Mouse (Mus musculus): ENCODE data around the gene Efnb3. TPM values are rescaled to one million over a fixed set of nuclear protein-coding genes. Genes with fewer than 3 reads are reported as not detected.

The Efnb3 gene
- polyA plus RNA-seq, 1 experiment: 0.36 TPM

DNA sequence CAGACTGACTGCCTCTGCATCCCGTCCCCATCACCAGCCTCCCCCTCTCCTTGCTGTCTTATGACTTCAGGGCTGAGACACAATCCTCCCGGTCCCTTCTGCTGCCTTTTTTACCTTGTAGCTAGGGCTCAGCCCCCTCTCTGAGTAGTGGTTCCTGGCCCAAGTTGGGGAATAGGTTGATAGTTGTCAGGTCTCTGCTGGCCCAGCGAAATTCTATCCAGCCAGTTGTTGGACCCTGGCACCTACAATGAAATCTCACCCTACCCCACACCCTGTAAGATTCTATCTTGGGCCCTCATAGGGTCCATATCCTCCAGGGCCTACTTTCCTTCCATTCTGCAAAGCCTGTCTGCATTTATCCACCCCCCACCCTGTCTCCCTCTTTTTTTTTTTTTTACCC lies 31.4 kb upstream of the Efnb3 start:
- Histone ChIP-seq H3K36me3 (ENCODE audit: control insufficient read depth, insufficient read depth) (peaks cover 13% of the 10 kb centered on the region), H3ac (ENCODE audit: control insufficient read depth, insufficient read length) (no peak overlapping the region), H3K27me3 (ENCODE audit: control insufficient read depth, insufficient read depth, insufficient read length) (no peaks in the 10 kb centered on the region), H3K79me2 (ENCODE audit: control insufficient read depth, insufficient read depth) (peaks cover under 1% of the 10 kb centered on the region), H3K4me2 (ENCODE audit: low read depth) (peak overlapping the region; percentile 24), H3K4me3 (no peak overlapping the region)
- TF ChIP-seq CEBPB (IDR thresholded peaks at IDR 0.05; ENCODE audit: insufficient read depth, poor library complexity, severe bottlenecking): no peak
- no peak for TF ChIP-seq TCF12 (IDR thresholded peaks at IDR 0.05; ENCODE audit: insufficient read depth, poor library complexity, severe bottlenecking)
- TF ChIP-seq USF1 (IDR thresholded peaks at IDR 0.05; ENCODE audit: low read depth): no peak

DNA sequence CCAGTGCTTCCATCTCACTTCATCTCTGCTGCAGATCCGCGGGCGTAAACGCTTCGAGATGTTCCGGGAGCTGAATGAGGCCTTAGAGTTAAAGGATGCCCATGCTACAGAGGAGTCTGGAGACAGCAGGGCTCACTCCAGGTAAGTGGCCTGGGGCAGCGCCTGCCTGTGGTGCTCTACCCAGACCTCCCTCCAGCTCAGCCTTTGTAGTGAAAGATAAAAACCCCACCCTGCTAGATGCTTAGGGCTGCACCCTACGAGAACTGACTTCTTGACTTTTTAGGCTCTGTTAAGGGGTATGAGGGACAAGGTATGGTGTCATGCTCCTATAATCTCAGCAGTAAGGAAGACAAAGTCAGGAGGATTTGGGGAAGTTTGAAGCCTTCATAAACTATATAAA lies 30.6 kb upstream of the Efnb3 start:
- no peak overlapping the region for H3K4me2 ChIP-seq (ENCODE audit: low read depth)
- H3ac ChIP-seq (ENCODE audit: control insufficient read depth, insufficient read length): no peak overlapping the region
- H3K79me2 ChIP-seq (ENCODE audit: control insufficient read depth, insufficient read depth): peaks cover 9% of the 10 kb centered on the region
- TF ChIP-seq TCF12 (IDR thresholded peaks at IDR 0.05; ENCODE audit: insufficient read depth, poor library complexity, severe bottlenecking) (no peak), POLR2AphosphoS2 (IDR thresholded peaks at IDR 0.05; ENCODE audit: insufficient read length, low read depth) (no peak), POLR2A (IDR thresholded peaks at IDR 0.05; ENCODE audit: insufficient read length, low read depth) (no peak)
- no peak overlapping the region for H3K4me3 ChIP-seq
- H3K36me3 ChIP-seq (ENCODE audit: control insufficient read depth, insufficient read depth): peaks cover 13% of the 10 kb centered on the region
- H3K27me3 ChIP-seq (ENCODE audit: control insufficient read depth, insufficient read depth, insufficient read length): no peaks in the 10 kb centered on the region

- Histone ChIP-seq H3K4me2 (ENCODE audit: low read depth) (no peak overlapping the region), H3K36me3 (ENCODE audit: control insufficient read depth, insufficient read depth) (peaks cover 13% of the 10 kb centered on the region), H3K79me2 (ENCODE audit: control insufficient read depth, insufficient read depth) (peaks cover 22% of the 10 kb centered on the region), H3ac (ENCODE audit: control insufficient read depth, insufficient read length) (no peak overlapping the region), H3K4me3 (no peak overlapping the region), H3K27me3 (ENCODE audit: control insufficient read depth, insufficient read depth, insufficient read length) (no peaks in the 10 kb centered on the region)
- TF ChIP-seq E2F4 (IDR thresholded peaks at IDR 0.05; ENCODE audit: insufficient read depth) (no peak), TCF3 (IDR thresholded peaks at IDR 0.05; ENCODE audit: insufficient read length, low read depth) (no peak), POLR2AphosphoS2 (IDR thresholded peaks at IDR 0.05; ENCODE audit: insufficient read length, low read depth) (no peak), MYOG (IDR thresholded peaks at IDR 0.05; ENCODE audit: control insufficient read depth in 1 of 3, insufficient read depth in 1 of 3, insufficient read length in 2 of 3, low read depth in 2 of 3) (no peak), USF1 (IDR thresholded peaks at IDR 0.05; ENCODE audit: low read depth) (no peak), MAX (IDR thresholded peaks at IDR 0.05; ENCODE audit: low read depth) (no peak), TCF12 (IDR thresholded peaks at IDR 0.05; ENCODE audit: insufficient read depth, poor library complexity, severe bottlenecking) (no peak), REST (IDR thresholded peaks at IDR 0.05; ENCODE audit: insufficient read depth, insufficient read length) (no peak), MYOD1 (IDR thresholded peaks at IDR 0.05; ENCODE audit: control insufficient read depth in 1 of 3, insufficient read length in 2 of 3, low read depth in 2 of 3) (no peak), POLR2A (IDR thresholded peaks at IDR 0.05; ENCODE audit: insufficient read length, low read depth) (no peak), CEBPB (IDR thresholded peaks at IDR 0.05; ENCODE audit: insufficient read depth, poor library complexity, severe bottlenecking) (no peak), SRF (IDR thresholded peaks at IDR 0.05; ENCODE audit: control insufficient read depth, insufficient read length, low read depth) (no peak)
These were observed 29.3 kb upstream of the Efnb3 start for GRCm38 (mm10) chr11:69589207-69589834.

DNA sequence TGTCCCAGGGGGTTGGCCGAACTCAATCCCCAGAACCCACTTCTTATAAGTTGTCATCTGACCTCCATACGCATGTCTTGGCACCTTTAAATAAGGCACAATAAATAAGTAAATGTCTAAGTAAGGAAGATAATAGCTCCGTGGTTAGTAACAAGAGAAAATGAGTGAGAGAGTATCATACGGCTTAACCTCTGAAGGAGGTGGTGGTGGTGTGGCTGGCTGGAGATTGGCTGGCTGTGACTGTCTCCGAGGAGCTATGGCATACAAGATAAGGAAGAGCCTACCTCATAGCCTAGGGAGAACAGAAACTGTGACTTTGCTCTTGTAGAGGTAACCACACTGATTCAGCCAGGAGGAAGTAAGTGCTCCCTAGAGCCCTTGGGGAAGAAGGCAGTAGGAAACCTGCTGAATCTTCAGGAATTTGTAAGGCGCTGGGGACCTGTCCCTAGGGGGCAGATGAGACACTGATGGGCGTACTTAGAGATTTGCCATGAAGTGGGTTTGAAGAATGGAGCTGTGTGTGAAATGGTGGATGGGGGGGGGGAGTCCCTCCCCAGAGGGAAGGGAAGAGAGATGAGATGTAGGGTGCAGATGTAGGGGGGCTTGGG lies 25.8 kb upstream of the Efnb3 start:
- Histone ChIP-seq H3K27me3 (ENCODE audit: control insufficient read depth, insufficient read depth, insufficient read length) (no peaks in the 10 kb centered on the region), H3K4me2 (ENCODE audit: low read depth) (no peak overlapping the region), H3K36me3 (ENCODE audit: control insufficient read depth, insufficient read depth) (peaks cover 12% of the 10 kb centered on the region), H3K79me2 (ENCODE audit: control insufficient read depth, insufficient read depth) (peaks cover 53% of the 10 kb centered on the region), H3K4me3 (no peak overlapping the region), H3ac (ENCODE audit: control insufficient read depth, insufficient read length) (no peak overlapping the region)
- TF ChIP-seq MAX (IDR thresholded peaks at IDR 0.05; ENCODE audit: low read depth) (no peak), MYOG (IDR thresholded peaks at IDR 0.05; ENCODE audit: control insufficient read depth in 1 of 3, insufficient read depth in 1 of 3, insufficient read length in 2 of 3, low read depth in 2 of 3) (no peak), E2F4 (IDR thresholded peaks at IDR 0.05; ENCODE audit: insufficient read depth) (no peak), CEBPB (IDR thresholded peaks at IDR 0.05; ENCODE audit: insufficient read depth, poor library complexity, severe bottlenecking) (no peak), TCF12 (IDR thresholded peaks at IDR 0.05; ENCODE audit: insufficient read depth, poor library complexity, severe bottlenecking) (no peak), USF1 (IDR thresholded peaks at IDR 0.05; ENCODE audit: low read depth) (no peak), REST (IDR thresholded peaks at IDR 0.05; ENCODE audit: insufficient read depth, insufficient read length) (no peak), SRF (IDR thresholded peaks at IDR 0.05; ENCODE audit: control insufficient read depth, insufficient read length, low read depth) (no peak), MYOD1 (IDR thresholded peaks at IDR 0.05; ENCODE audit: control insufficient read depth in 1 of 3, insufficient read length in 2 of 3, low read depth in 2 of 3) (no peak), POLR2A (IDR thresholded peaks at IDR 0.05; ENCODE audit: insufficient read length, low read depth) (no peak), POLR2AphosphoS2 (IDR thresholded peaks at IDR 0.05; ENCODE audit: insufficient read length, low read depth) (no peak), TCF3 (IDR thresholded peaks at IDR 0.05; ENCODE audit: insufficient read length, low read depth) (no peak)

GRCm38 (mm10) chr11:69584937-69585336 lies 24.9 kb upstream of the Efnb3 start:
- Histone ChIP-seq H3K79me2 (ENCODE audit: control insufficient read depth, insufficient read depth) (peaks cover 60% of the 10 kb centered on the region), H3K36me3 (ENCODE audit: control insufficient read depth, insufficient read depth) (peaks cover 9% of the 10 kb centered on the region), H3K27me3 (ENCODE audit: control insufficient read depth, insufficient read depth, insufficient read length) (no peaks in the 10 kb centered on the region), H3K4me3 (no peak overlapping the region), H3ac (ENCODE audit: control insufficient read depth, insufficient read length) (no peak overlapping the region), H3K4me2 (ENCODE audit: low read depth) (no peak overlapping the region)
- TF ChIP-seq E2F4 (IDR thresholded peaks at IDR 0.05; ENCODE audit: insufficient read depth) (no peak), USF1 (IDR thresholded peaks at IDR 0.05; ENCODE audit: low read depth) (no peak), MAX (IDR thresholded peaks at IDR 0.05; ENCODE audit: low read depth) (no peak), POLR2AphosphoS2 (IDR thresholded peaks at IDR 0.05; ENCODE audit: insufficient read length, low read depth) (no peak), MYOG (IDR thresholded peaks at IDR 0.05; ENCODE audit: control insufficient read depth in 1 of 3, insufficient read depth in 1 of 3, insufficient read length in 2 of 3, low read depth in 2 of 3) (no peak), REST (IDR thresholded peaks at IDR 0.05; ENCODE audit: insufficient read depth, insufficient read length) (no peak), CEBPB (IDR thresholded peaks at IDR 0.05; ENCODE audit: insufficient read depth, poor library complexity, severe bottlenecking) (no peak), MYOD1 (IDR thresholded peaks at IDR 0.05; ENCODE audit: control insufficient read depth in 1 of 3, insufficient read length in 2 of 3, low read depth in 2 of 3) (no peak), TCF12 (IDR thresholded peaks at IDR 0.05; ENCODE audit: insufficient read depth, poor library complexity, severe bottlenecking) (no peak), POLR2A (IDR thresholded peaks at IDR 0.05; ENCODE audit: insufficient read length, low read depth) (no peak), TCF3 (IDR thresholded peaks at IDR 0.05; ENCODE audit: insufficient read length, low read depth) (no peak), SRF (IDR thresholded peaks at IDR 0.05; ENCODE audit: control insufficient read depth, insufficient read length, low read depth) (no peak)

Measured in myocyte (in vitro differentiated cells).